Mouse (Mus musculus) forebrain, embryonic 16.5 days (tissue): Measurements from ENCODE around the gene Gpc4. TPM values are rescaled to one million over a fixed set of nuclear protein-coding genes. Genes with fewer than 3 reads are reported as not detected.
A peak's percentile ranks its signal among the peaks of the same experiment; 100 is the strongest.

Source experiments
- ATAC-seq: fragments of 200-750 bp; cut with Nextera tagmentation; 2 replicates; pipeline ENCODE4 v1.8.0; 2017; ENCODE audit warnings: mild to moderate bottlenecking, moderate library complexity
- H3K27ac ChIP-seq: fragments of 300-500 bp; sonication (generic); 2 replicates; pipeline ENCODE4 v1.5.1; 2014; ENCODE audit warnings: low read length, control low read depth
- H3K27me3 ChIP-seq: fragments of 300-500 bp; sonication (generic); replicated peaks from 2 replicates; pipeline ENCODE4 v1.6.1; 2014; ENCODE audit warnings: low read length; ENCODE audit not compliant: control insufficient read depth, insufficient read depth
- H3K36me3 ChIP-seq: fragments of 300-500 bp; sonication (generic); 2 replicates; pipeline ENCODE4 v1.6.1; 2014; ENCODE audit not compliant: control insufficient read depth, insufficient read depth
- H3K4me1 ChIP-seq: fragments of 300-500 bp; sonication (generic); replicated peaks from 2 replicates; pipeline ENCODE4 v1.6.1; 2014; ENCODE audit warnings: low read length; ENCODE audit not compliant: control insufficient read depth, insufficient read depth
- H3K4me2 ChIP-seq: fragments of 300-500 bp; sonication (generic); 2 replicates; pipeline ENCODE4 v1.6.1; 2014; ENCODE audit warnings: mild to moderate bottlenecking, low read length, control low read depth
- H3K4me3 ChIP-seq: fragments of 300-500 bp; sonication (generic); replicated peaks from 2 replicates; pipeline ENCODE4 v1.5.1; 2014; ENCODE audit warnings: mild to moderate bottlenecking, low read length, control low read depth
- H3K9ac ChIP-seq: fragments of 300-500 bp; sonication (generic); replicated peaks from 2 replicates; pipeline ENCODE4 v1.6.1; 2014; ENCODE audit warnings: low read depth, low read length, control low read depth
- H3K9me3 ChIP-seq: fragments of 300-500 bp; sonication (generic); 2 replicates; pipeline ENCODE4 v1.6.1; 2016; ENCODE audit warnings: low read length; ENCODE audit not compliant: control insufficient read depth
- WGBS: fragments of 180-500 bp; shearing (Covaris S2); extraction: QIAGEN DNeasy Blood & Tissue Kit; methylation state at CpG from one replicate; pipeline ENCODE4 v1.1.7; 2014; 5-methylcytosine and 5-hydroxymethylcytosine counted together
- polyA plus RNA-seq: library from polyadenylated mRNA; unstranded; fragments of >200 nt; fragmentation: Nextera tagmentation; extraction: Ambion mirVana; gene quantifications from 2 replicates; pipeline ENCODE4 v1.2.1, GENCODE M21; 2015

Gene Gpc4
- polyA plus RNA-seq: 31.3 and 39.5 TPM in 2 replicates

DNA sequence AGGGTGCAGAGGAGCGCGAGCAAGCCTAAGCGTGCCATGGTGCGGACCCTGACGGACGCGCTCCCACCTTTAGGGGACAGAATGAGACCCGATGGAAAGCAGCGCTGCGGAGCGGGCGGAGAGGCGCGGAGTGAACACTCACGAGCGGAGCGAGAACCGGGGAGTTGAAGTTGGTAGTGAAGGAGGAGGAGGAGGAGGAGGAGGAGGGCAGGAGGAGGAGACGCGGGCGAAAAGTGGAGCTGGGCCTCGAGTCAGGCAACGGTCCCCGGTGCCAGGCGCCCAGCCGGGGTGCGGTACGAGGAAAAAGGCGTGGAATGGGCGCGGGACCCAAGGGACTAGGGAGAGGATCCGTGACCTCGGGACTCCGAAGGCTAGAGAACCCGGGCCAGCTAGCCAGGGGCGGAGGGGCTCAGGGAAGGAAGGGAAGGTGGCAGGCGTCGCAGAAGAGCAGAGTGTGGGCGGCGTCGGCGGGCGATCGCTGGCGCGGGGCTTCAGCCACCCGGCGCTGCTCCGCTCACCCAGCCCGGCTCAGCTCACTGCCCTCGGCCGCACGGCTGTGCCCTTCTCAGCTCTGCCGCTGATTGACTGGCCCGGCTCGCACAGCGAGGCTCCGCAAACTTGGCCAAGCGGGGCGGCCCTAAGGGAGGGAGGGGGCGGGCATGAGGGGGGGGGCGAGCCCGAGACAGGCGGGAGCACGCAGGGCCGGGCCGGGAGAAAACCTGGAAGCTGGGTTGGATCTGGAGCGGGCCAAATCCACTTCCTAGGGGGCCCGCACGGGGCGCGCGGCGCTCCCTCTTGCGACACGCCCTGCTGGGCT, at the start of gene Gpc4:
Gene Gpc4, minus strand, starts transcription at position 515 of the 817 bp plus-strand sequence.
- Histone ChIP-seq H3K27me3 (no peaks in the 10 kb centered on the region; the same call in 1 of the 2 replicates), H3K4me1 (peaks cover 4% of the 10 kb centered on the region; the same call in 1 of the 2 replicates), H3K9ac (peak within 1 kb of the TSS; percentile 66), H3K36me3 (no peaks in the 10 kb centered on the region), H3K9me3 (no peaks in the 10 kb centered on the region), H3K4me2 (peak within 1 kb of the TSS; percentile 67), H3K4me3 (peak within 1 kb of the TSS; percentile 50), H3K27ac (peak within 1 kb of the TSS; percentile 41; the same call in 1 of the 2 replicates)
- WGBS: 18% methylated on average over 47 of the region's 76 CpGs
- peak; percentile 93 for ATAC-seq

- no peak overlapping the region for H3K27ac ChIP-seq
- H3K36me3 ChIP-seq: no peaks in the 10 kb centered on the region
- no peak overlapping the region for H3K4me3 ChIP-seq
- H3K9me3 ChIP-seq: no peaks in the 10 kb centered on the region
- 47% methylated on average over 4 of the region's 4 CpGs for WGBS
- no peak overlapping the region for H3K9ac ChIP-seq
- no peak overlapping the region for H3K4me2 ChIP-seq
- H3K4me1 ChIP-seq: no peaks in the 10 kb centered on the region
- H3K27me3 ChIP-seq: no peaks in the 10 kb centered on the region
- no peak for ATAC-seq
Observed at GRCm38 (mm10) chrX:52212846-52213245, 47.8 kb upstream of the Gpc4 start.

GRCm38 (mm10) chrX:52199836-52200235, 34.8 kb upstream of the Gpc4 start:
- 16% methylated on average over 6 of the region's 6 CpGs for WGBS
- H3K27ac ChIP-seq: no peak overlapping the region
- no peak for ATAC-seq
- H3K36me3 ChIP-seq: no peaks in the 10 kb centered on the region
- H3K4me2 ChIP-seq: no peak overlapping the region
- H3K27me3 ChIP-seq: no peaks in the 10 kb centered on the region
- no peak overlapping the region for H3K9ac ChIP-seq
- H3K4me1 ChIP-seq: no peaks in the 10 kb centered on the region
- H3K9me3 ChIP-seq: no peaks in the 10 kb centered on the region
- no peak overlapping the region for H3K4me3 ChIP-seq

DNA sequence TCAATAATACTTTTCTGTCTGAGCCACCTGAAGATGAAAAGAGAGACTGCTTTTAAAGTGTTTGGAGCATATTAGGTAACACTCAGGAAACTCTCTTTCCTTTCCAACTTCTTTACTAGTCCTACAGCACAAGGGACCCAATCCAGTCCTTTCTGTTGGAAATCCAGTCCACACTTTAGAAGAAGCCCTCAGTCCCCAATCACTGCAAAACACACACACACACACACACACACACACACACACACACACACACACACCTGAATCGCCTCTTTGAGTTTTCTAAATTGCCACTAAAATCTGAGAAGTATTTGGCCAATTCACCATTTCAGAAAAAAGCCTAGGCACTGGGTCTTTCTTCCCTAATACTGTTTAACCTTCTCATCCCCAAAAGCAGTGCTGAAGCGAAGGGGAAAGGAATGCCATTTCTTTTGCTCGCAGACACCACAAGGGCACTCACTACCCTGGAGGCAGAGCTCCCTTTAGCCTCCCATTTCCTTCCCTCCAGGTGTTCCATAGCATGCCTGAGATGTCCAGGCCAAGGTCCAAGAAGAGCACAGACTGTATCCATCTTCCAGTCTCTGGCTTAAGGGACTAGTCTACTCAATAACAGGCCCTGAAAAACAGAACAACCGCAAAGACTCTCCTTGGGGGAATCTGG, 28.4 kb upstream of the Gpc4 start:
- H3K9me3 ChIP-seq: no peaks in the 10 kb centered on the region
- peak overlapping the region; percentile 11; the same call in 1 of the 2 replicates for H3K4me2 ChIP-seq
- H3K9ac ChIP-seq: no peak overlapping the region
- H3K36me3 ChIP-seq: no peaks in the 10 kb centered on the region
- H3K4me3 ChIP-seq: no peak overlapping the region
- ATAC-seq: no peak
- H3K27me3 ChIP-seq: no peaks in the 10 kb centered on the region
- peaks cover 2% of the 10 kb centered on the region; the same call in 1 of the 2 replicates for H3K4me1 ChIP-seq
- WGBS: 33% methylated on average over 4 of the region's 4 CpGs
- H3K27ac ChIP-seq: no peak overlapping the region

GRCm38 (mm10) chrX:52189094-52189493, 24.0 kb upstream of the Gpc4 start:
- Histone ChIP-seq H3K36me3 (no peaks in the 10 kb centered on the region), H3K4me1 (peaks cover 2% of the 10 kb centered on the region; the same call in 1 of the 2 replicates), H3K9me3 (no peaks in the 10 kb centered on the region), H3K27me3 (no peaks in the 10 kb centered on the region), H3K4me2 (no peak overlapping the region), H3K9ac (no peak overlapping the region), H3K4me3 (no peak overlapping the region), H3K27ac (no peak overlapping the region)
- no peak for ATAC-seq
- WGBS: 16% methylated on average over 4 of the region's 4 CpGs

DNA sequence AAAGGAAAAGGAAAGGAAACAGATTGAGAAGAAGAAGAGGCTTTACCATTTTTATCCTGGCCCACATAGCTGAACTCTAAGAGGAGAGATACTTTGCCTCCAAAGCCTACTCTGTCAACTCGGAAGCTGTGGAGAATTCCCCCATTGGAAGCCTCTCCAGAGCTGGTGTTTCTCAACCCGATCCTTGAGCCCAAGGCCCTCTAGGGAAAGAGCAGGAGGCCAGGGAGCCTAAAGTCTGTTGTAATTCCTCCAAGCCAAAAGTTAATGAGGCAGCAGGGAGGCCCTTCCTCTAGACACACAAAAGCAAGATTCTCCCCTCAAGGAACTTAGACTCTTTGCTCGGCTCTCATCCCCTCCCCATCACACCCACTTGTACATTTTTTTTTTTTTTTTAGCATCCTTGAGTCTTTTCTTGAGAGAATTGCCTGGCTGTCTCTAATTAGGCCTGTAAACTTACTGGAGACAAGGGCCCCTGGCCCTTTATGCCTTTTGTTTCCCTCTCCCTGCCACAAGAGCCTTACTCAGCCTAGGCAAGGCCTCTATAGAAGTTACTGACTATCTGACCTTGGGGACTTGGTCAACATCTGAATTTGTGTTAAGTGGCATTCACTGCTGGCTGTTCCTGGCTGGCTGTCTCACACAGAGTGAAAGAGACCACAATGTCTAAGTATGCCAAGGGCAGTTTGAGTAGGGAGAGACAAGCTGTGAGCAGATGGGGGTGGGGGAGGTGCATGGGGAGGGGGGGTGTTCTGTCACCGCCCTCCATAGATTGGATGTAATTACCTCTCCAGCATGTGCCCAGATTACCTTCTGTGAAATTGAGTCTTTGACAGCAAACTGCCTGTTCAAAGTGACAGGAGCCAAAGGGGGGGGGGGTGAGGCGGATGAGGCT, 18.7 kb upstream of the Gpc4 start:
- Histone ChIP-seq H3K4me2 (no peak overlapping the region), H3K4me3 (no peak overlapping the region), H3K4me1 (no peaks in the 10 kb centered on the region), H3K9ac (no peak overlapping the region), H3K9me3 (no peaks in the 10 kb centered on the region), H3K27me3 (no peaks in the 10 kb centered on the region), H3K27ac (peak overlapping the region; percentile 55; the same call in 1 of the 2 replicates), H3K36me3 (no peaks in the 10 kb centered on the region)
- peak; percentile 89 for ATAC-seq
- WGBS: 27% methylated on average over 5 of the region's 5 CpGs

- H3K4me2 ChIP-seq: no peak overlapping the region
- WGBS: 43% methylated on average over 2 of the region's 2 CpGs
- no peak overlapping the region for H3K27ac ChIP-seq
- H3K9ac ChIP-seq: no peak overlapping the region
- H3K27me3 ChIP-seq: no peaks in the 10 kb centered on the region
- H3K4me1 ChIP-seq: no peaks in the 10 kb centered on the region
- H3K36me3 ChIP-seq: no peaks in the 10 kb centered on the region
- no peaks in the 10 kb centered on the region for H3K9me3 ChIP-seq
- no peak overlapping the region for H3K4me3 ChIP-seq
- no peak for ATAC-seq
Observed at GRCm38 (mm10) chrX:52181401-52181800, 16.3 kb upstream of the Gpc4 start.

DNA sequence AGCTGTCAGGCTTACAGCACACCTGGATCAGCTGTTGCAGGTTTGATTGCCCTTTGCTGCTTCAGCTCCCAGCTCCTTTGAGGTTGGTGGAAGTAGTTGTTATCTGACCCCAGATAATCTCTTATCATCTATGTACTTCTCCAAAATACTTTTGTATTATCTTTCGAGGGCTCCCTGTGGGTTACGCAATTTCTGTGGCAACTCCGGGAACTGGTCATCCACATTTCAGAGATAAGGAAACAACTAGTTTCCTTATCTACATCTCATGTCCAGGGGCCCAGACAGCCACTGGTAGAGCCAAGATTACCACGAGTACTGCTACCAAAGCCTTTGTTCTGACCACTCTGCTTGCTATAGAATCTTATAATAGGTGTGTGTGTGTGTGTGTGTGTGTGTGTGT, 12.0 kb upstream of the Gpc4 start:
- H3K4me3 ChIP-seq: no peak overlapping the region
- no peak overlapping the region for H3K9ac ChIP-seq
- no peaks in the 10 kb centered on the region for H3K9me3 ChIP-seq
- H3K36me3 ChIP-seq: no peaks in the 10 kb centered on the region
- no peak overlapping the region for H3K4me2 ChIP-seq
- no peak for ATAC-seq
- H3K27ac ChIP-seq: no peak overlapping the region
- H3K4me1 ChIP-seq: no peaks in the 10 kb centered on the region
- H3K27me3 ChIP-seq: no peaks in the 10 kb centered on the region
- 72% methylated on average over 4 of the region's 4 CpGs for WGBS
